Mouse (Mus musculus): ENCODE data around the gene Prr22. TPM values are rescaled to one million over a fixed set of nuclear protein-coding genes. Genes with fewer than 3 reads are reported as not detected.

The Prr22 gene
- 0.90 and 1.2 TPM in 2 replicates for polyA plus RNA-seq (2012; rRNA removed)

DNA sequence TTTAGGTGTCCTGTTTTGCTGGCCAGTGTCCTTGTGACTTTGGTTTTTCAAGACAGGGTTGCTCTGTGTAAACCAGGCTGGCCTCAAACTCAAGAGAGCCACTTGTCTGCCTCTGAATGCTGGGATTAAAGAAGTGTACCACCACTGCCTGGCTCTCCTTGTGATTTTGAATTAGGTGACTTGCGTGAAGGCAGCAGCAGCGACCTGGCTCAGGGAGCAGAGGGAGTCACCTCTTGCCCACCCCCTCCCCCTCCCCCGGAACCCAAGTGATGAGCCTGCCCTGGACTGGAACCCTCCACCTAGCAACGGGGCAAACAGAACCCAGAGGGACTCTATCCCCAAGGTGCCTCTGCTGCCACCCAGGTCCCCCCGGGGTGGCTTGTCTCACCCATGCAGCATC lies at the start of gene Prr22:
Prr22 (plus strand) TSS at position 301 of the 400 bp plus-strand sequence.

DNA sequence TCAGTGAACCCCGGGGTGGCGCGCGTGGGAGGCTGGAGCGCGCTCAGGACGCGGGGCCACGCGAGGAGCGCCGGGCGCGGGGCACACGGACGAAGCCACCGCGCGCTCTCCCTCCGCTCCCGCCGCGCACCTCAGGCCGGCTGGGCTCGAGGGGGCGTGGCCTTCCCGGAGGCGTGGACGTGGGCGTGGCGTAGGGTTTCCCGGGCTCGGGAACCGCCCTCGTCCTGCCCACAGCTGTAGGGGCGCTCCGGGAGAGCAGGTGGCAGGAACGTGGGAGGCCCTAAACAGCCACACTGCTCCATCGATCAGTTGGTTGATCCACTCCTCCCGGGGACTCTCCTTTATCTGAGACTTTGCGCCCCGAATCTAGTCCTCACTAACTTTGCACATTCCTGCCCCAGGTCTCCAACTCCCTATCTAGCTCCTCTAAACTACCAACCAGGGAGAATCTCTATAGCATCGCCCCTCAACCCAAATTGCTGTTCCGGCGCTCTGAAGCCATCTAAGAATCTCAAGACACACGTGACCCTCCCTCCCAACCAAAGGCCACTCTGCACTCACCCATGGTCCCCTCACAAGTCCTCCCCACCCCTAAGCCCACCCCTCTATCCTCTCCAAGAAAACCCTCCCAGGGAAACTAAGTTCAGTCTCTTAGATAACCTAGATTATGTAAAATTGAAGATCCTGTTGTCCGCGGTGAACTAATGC lies 12.5 kb upstream of the Prr22 start, which contains the start of gene Nrtn:
Nrtn (minus strand) TSS at position 115 of the 708 bp plus-strand sequence.

DNA sequence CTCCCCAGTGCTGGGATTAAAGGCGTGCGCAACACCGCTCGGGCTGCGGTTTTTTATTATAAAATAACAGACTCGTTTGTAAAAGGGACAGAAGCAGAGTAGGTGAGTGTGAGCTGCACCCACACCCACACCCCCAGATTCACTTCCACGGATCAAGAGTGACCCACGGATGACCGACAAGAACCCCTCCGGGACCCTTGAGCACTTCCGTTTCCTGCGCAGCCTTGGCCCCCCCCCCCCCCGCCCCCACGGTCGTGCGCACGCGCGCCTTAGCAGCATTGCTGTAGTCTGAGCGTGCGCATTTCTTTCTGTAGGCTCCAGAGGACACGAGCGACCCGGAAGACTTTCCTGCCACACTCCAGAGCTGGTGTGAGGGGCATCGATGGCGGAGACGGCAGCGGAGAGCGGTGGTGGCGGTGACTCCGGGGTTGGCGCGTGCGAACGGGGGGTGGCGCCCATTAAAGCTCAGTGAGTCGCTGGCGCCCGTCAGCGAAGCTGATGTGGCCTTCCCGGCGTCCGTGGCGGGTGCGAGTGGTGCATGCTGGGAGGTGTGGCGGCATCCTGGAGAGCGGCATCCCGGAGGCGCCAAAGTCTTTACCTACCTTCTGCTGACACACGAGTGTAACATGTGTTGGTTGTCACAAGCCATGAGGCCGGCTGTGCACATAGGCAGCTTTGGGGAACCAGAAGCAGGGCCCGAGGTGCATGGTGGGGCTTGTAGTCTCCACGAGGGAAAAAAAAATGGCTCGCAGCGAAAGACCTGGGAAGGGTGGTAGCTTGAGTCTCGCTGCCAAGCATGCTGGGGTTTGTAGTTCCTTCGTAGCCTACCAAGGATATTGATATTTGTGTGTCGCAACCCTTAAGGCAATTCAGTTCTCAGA lies 5.3 kb upstream of the Prr22 start, which contains the start of gene Dus3l:
Dus3l (plus strand) TSS at position 284 of the 881 bp plus-strand sequence.

Other genes with a start within 250 kb of the Prr22 start
- gene Gm20219, start 215.9 kb upstream of the Prr22 start, polyA plus RNA-seq (2012; rRNA removed) = 0.24 and 0.25 TPM in 2 replicates
- gene Safb2, start 185.7 kb upstream of the Prr22 start, polyA plus RNA-seq (2012; rRNA removed) = 37.3 and 41.5 TPM in 2 replicates
- 46.8 and 47.3 TPM in 2 replicates for gene Safb, start 185.4 kb upstream of the Prr22 start, polyA plus RNA-seq (2012; rRNA removed)
- gene 2410015M20Rik, start 160.5 kb upstream of the Prr22 start, polyA plus RNA-seq (2012; rRNA removed) = 81.6 and 101 TPM in 2 replicates
- 1,924 and 1,951 TPM in 2 replicates for gene Rpl36, start 156.8 kb upstream of the Prr22 start, polyA plus RNA-seq (2012; rRNA removed)
- gene Lonp1, start 143.4 kb upstream of the Prr22 start, polyA plus RNA-seq (2012; rRNA removed) = 43.5 and 46.6 TPM in 2 replicates
- 0.31 and 0.44 TPM in 2 replicates for gene Catsperd, start 142.1 kb upstream of the Prr22 start, polyA plus RNA-seq (2012; rRNA removed)
- gene Ranbp3, start 97.0 kb upstream of the Prr22 start, polyA plus RNA-seq (2012; rRNA removed) = 39.4 and 43.3 TPM in 2 replicates
- gene Ndufa11, start 52.5 kb upstream of the Prr22 start, polyA plus RNA-seq (2012; rRNA removed) = 104 and 123 TPM in 2 replicates
- 2.4 and 2.5 TPM in 2 replicates for gene Vmac, start 52.2 kb upstream of the Prr22 start, polyA plus RNA-seq (2012; rRNA removed)
- 1.0 and 1.2 TPM in 2 replicates for gene Nrtn, start 12.7 kb upstream of the Prr22 start, polyA plus RNA-seq (2012; rRNA removed)
- gene Dus3l, start 5.5 kb upstream of the Prr22 start, polyA plus RNA-seq (2012; rRNA removed) = 16.5 and 17.4 TPM in 2 replicates
- gene Rfx2, start 60.8 kb downstream of the Prr22 start, polyA plus RNA-seq (2012; rRNA removed) = 8.5 and 10.7 TPM in 2 replicates
- not detected in 2 replicates for gene Acsbg2, start 104.2 kb downstream of the Prr22 start, polyA plus RNA-seq (2012; rRNA removed)
- gene 1700061G19Rik, start 105.2 kb downstream of the Prr22 start, polyA plus RNA-seq (2012; rRNA removed) = 0.01 TPM in 2 replicates
- gene Mllt1, start 165.2 kb downstream of the Prr22 start, polyA plus RNA-seq (2012; rRNA removed) = 10.1 and 11.0 TPM in 2 replicates
- gene Acer1, start 211.9 kb downstream of the Prr22 start, polyA plus RNA-seq (2012; rRNA removed) = not detected in 2 replicates
- gene Clpp, start 220.1 kb downstream of the Prr22 start, polyA plus RNA-seq (2012; rRNA removed) = 57.9 and 62.5 TPM in 2 replicates
- gene Alkbh7, start 227.1 kb downstream of the Prr22 start, polyA plus RNA-seq (2012; rRNA removed) = 9.1 and 11.2 TPM in 2 replicates
- gene Pspn, start 229.8 kb downstream of the Prr22 start, polyA plus RNA-seq (2012; rRNA removed) = not detected in 2 replicates
- 60.1 and 66.8 TPM in 2 replicates for gene Gtf2f1, start 241.0 kb downstream of the Prr22 start, polyA plus RNA-seq (2012; rRNA removed)
- gene Gm17949, start 241.2 kb downstream of the Prr22 start, polyA plus RNA-seq (2012; rRNA removed) = not detected in 2 replicates

Measured in liver, embryonic 14 days (tissue).